Mouse (Mus musculus): ENCODE results near the gene 1700023F06Rik.

DNA sequence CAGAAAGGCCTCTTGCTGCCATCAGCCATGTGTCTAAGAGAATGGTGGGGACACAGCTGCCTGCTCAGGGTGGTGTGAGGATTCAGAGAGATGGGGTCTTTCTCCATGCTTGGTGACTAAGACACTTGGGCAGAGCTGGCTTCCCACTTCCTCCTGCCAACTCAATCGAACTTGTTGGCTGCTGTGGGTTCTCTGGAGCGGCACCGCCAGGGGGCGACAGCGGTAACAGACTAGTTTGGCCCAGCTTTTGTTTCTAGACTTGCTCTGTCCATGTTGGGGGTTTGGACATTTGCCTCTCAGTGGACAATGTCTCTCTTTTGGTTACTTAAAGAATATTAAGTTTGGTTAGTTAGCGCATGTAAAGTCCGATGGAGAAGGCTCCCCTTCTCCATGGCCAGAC lies 24.6 kb upstream of the 1700023F06Rik start:
- TF ChIP-seq GATA1 (IDR thresholded peaks at IDR 0.05; ENCODE audit: low read length) (no peak), TAL1 (IDR thresholded peaks at IDR 0.05; ENCODE audit: low read length) (no peak)
